ENCODE assay signal across 14 mouse cellular contexts in the genomic region with DNA sequence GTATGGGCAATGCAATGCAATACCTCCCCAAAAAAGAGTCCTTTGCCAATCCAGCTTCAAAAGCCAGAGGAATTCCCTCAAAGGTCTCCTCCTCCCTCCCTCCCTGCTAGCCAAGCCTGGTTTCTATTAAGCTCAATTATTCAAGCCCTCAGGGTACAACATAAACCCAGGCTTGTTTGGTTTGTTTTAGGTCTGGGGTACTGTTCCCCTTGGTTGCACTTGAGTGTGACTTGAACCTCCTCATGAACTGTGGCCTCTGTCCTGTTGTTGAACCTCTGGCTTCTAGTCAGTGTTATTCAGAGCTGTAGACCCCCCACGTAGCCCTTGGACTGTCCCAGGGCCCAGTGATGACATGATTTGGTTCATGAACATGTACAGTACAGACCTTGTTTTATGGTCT.
DNase-seq lines count a peak whose midpoint lies in the region; ATAC-seq and TF ChIP-seq lines count a peak whose summit lies in the region.
"Had no signal": no experiment of that assay in that cellular context is flagged by ENCODE, and none has a peak within 500 bp of the region (broad histone marks: within the 10 kb centered on the region; RNA-seq: fewer than 3 reads in every experiment).

No protein-coding gene starts in this region.

- H3K9me3 ChIP-seq in kidney, embryonic 16.5 days (ENCODE audit: low read length), result no peaks in the 10 kb centered on the region
- no peaks in the 10 kb centered on the region for H3K9me3 ChIP-seq in embryonic facial prominence, embryonic 12.5 days
- no peaks in the 10 kb centered on the region for H3K9me3 ChIP-seq in limb, embryonic 12.5 days
- no peaks in the 10 kb centered on the region for H3K9me3 ChIP-seq in midbrain, postnatal 0 days (ENCODE audit: low read length)
- H3K9me3 ChIP-seq: hindbrain, embryonic 15.5 days; midbrain, embryonic 13.5 days had no signal

- H3K36me3 ChIP-seq in kidney, embryonic 16.5 days (ENCODE audit: insufficient read depth, low read length), result no peaks in the 10 kb centered on the region
- no peaks in the 10 kb centered on the region for H3K36me3 ChIP-seq in embryonic facial prominence, embryonic 12.5 days
- H3K36me3 ChIP-seq in limb, embryonic 12.5 days, result peaks cover 6% of the 10 kb centered on the region; the same call in 1 of the 2 replicates
- no peaks in the 10 kb centered on the region for H3K36me3 ChIP-seq in midbrain, postnatal 0 days (ENCODE audit: insufficient read depth, low read length)
- H3K36me3 ChIP-seq: hindbrain, embryonic 15.5 days; midbrain, embryonic 13.5 days had no signal

- intact Hi-C loops in heart, postnatal 25 days (cut with DNase I), result loop anchor here (5.0 kb wide), 2 partner anchors 47 to 132 kb away; no protein-coding TSS in a partner anchor

- H3K9ac ChIP-seq in kidney, embryonic 16.5 days (replicated peaks; ENCODE audit: low read length), result no peak overlapping the region
- H3K9ac ChIP-seq in embryonic facial prominence, embryonic 12.5 days, result no peak overlapping the region
- no peak overlapping the region for H3K9ac ChIP-seq in limb, embryonic 12.5 days (replicated peaks)
- no peak overlapping the region for H3K9ac ChIP-seq in midbrain, postnatal 0 days (replicated peaks; ENCODE audit: low read length, poor library complexity, severe bottlenecking)
- H3K9ac ChIP-seq: hindbrain, embryonic 15.5 days; liver, embryonic 14.5 days; midbrain, embryonic 13.5 days had no signal

- H3K4me2 ChIP-seq in kidney, embryonic 16.5 days (replicated peaks; ENCODE audit: low read depth, low read length), result no peak overlapping the region
- 0 out of 2 replicates have a peak overlapping the region, but pooled peaks have one; percentile 15 for H3K4me2 ChIP-seq in embryonic facial prominence, embryonic 12.5 days (replicated peaks)
- H3K4me2 ChIP-seq in limb, embryonic 12.5 days, result 0 out of 2 replicates have a peak overlapping the region, but pooled peaks have one; percentile 6
- no peak overlapping the region for H3K4me2 ChIP-seq in midbrain, postnatal 0 days (ENCODE audit: low read depth, low read length, poor library complexity, severe bottlenecking)
- H3K4me2 ChIP-seq: hindbrain, embryonic 15.5 days; midbrain, embryonic 13.5 days had no signal

- peaks cover 83% of the 10 kb centered on the region for H3K4me1 ChIP-seq in kidney, embryonic 16.5 days (ENCODE audit: insufficient read depth, low read length)
- peaks cover 49% of the 10 kb centered on the region for H3K4me1 ChIP-seq in brown adipose tissue, adult 24 weeks (ENCODE audit: control insufficient read depth, insufficient read depth, insufficient read length, low read length)
- peaks cover 68% of the 10 kb centered on the region for H3K4me1 ChIP-seq in embryonic facial prominence, embryonic 12.5 days
- H3K4me1 ChIP-seq in limb, embryonic 12.5 days (replicated peaks), result peaks cover 84% of the 10 kb centered on the region
- H3K4me1 ChIP-seq in midbrain, postnatal 0 days (ENCODE audit: insufficient read depth, low read length), result no peaks in the 10 kb centered on the region
- H3K4me1 ChIP-seq: hindbrain, embryonic 15.5 days; midbrain, embryonic 13.5 days had no signal

- ATAC-seq in kidney, embryonic 16.5 days (ENCODE audit: low FRiP score, low TSS enrichment), result peak; percentile 33
- no peak for ATAC-seq in embryonic facial prominence, embryonic 12.5 days (ENCODE audit: insufficient number of reproducible peaks, insufficient read depth, low FRiP score, low TSS enrichment)
- peak; percentile 28; the same call in 1 of the 2 replicates for ATAC-seq in limb, embryonic 12.5 days (ENCODE audit: insufficient number of reproducible peaks, insufficient read depth, low FRiP score, low TSS enrichment, low read depth)
- no peak for ATAC-seq in midbrain, postnatal 0 days (ENCODE audit: low FRiP score)
- ATAC-seq: midbrain, embryonic 13.5 days; Patski had no signal

- H3K27ac ChIP-seq in kidney, embryonic 16.5 days (ENCODE audit: low read length), result peak overlapping the region; percentile 25
- peak overlapping the region; percentile 87; the same call in 1 of the 2 replicates for H3K27ac ChIP-seq in brown adipose tissue, adult 24 weeks (replicated peaks; ENCODE audit: low read depth, low read length)
- H3K27ac ChIP-seq in embryonic facial prominence, embryonic 12.5 days, result no peak overlapping the region
- peak overlapping the region; percentile 67 for H3K27ac ChIP-seq in limb, embryonic 12.5 days
- no peak overlapping the region for H3K27ac ChIP-seq in midbrain, postnatal 0 days (ENCODE audit: low read depth, low read length)
- H3K27ac ChIP-seq: hindbrain, embryonic 15.5 days; liver, embryonic 14.5 days; midbrain, embryonic 13.5 days had no signal

- DNase-seq in kidney, postnatal 14 days, result no peak
- no peak for DNase-seq in right cerebral cortex, adult 18-20 months
- no peak for DNase-seq in heart, postnatal 25 days (ENCODE audit: low spot score)
- no peak for DNase-seq in midbrain, postnatal 0 days (ENCODE audit: low spot score)
- DNase-seq: cerebellum, adult 2 months; thymus, postnatal 36 days had no signal

- no peak for TF ChIP-seq CTCF in midbrain, postnatal 0 days (IDR thresholded peaks at IDR 0.05)

- 25% methylated on average over 1 of the region's 1 CpGs for WGBS in kidney, embryonic 16.5 days
- WGBS in embryonic facial prominence, embryonic 12.5 days, result 17% methylated on average over 1 of the region's 1 CpGs
- WGBS in limb, embryonic 12.5 days, result 20% methylated on average over 1 of the region's 1 CpGs
- WGBS in midbrain, postnatal 0 days, result 85% methylated on average over 1 of the region's 1 CpGs

- H3K4me3 ChIP-seq in kidney, embryonic 16.5 days (ENCODE audit: low read length), result no peak overlapping the region
- no peak overlapping the region for H3K4me3 ChIP-seq in brown adipose tissue, adult 24 weeks (ENCODE audit: insufficient read depth, low read depth, low read length)
- H3K4me3 ChIP-seq in embryonic facial prominence, embryonic 12.5 days, result no peak overlapping the region
- no peak overlapping the region for H3K4me3 ChIP-seq in limb, embryonic 12.5 days (replicated peaks)
- H3K4me3 ChIP-seq in midbrain, postnatal 0 days (ENCODE audit: low read depth, low read length), result no peak overlapping the region
- H3K4me3 ChIP-seq: hindbrain, embryonic 15.5 days; midbrain, embryonic 13.5 days had no signal

- H3K27me3 ChIP-seq in kidney, embryonic 16.5 days (ENCODE audit: insufficient read depth, low read length), result no peaks in the 10 kb centered on the region
- no peaks in the 10 kb centered on the region for H3K27me3 ChIP-seq in embryonic facial prominence, embryonic 12.5 days
- no peaks in the 10 kb centered on the region for H3K27me3 ChIP-seq in limb, embryonic 12.5 days
- no peaks in the 10 kb centered on the region for H3K27me3 ChIP-seq in midbrain, postnatal 0 days (ENCODE audit: insufficient read depth, low read length)
- H3K27me3 ChIP-seq: hindbrain, embryonic 15.5 days; midbrain, embryonic 13.5 days; Patski had no signal

Comparison
In these comparisons a context has a peak if more than half of its experiments do, and no peak if none do; other contexts are left out.
1. ATAC-seq: peak in kidney, embryonic 16.5 days (single experiment) and limb, embryonic 12.5 days (single experiment); none in embryonic facial prominence, embryonic 12.5 days (single experiment) and midbrain, postnatal 0 days (single experiment).
2. H3K27ac ChIP-seq: peak in kidney, embryonic 16.5 days (single experiment), brown adipose tissue, adult 24 weeks (single experiment) and limb, embryonic 12.5 days (single experiment); none in embryonic facial prominence, embryonic 12.5 days (single experiment) and midbrain, postnatal 0 days (single experiment).
3. H3K4me2 ChIP-seq: peak in embryonic facial prominence, embryonic 12.5 days (single experiment) and limb, embryonic 12.5 days (single experiment); none in kidney, embryonic 16.5 days (single experiment) and midbrain, postnatal 0 days (single experiment).